Mouse (Mus musculus) forelimb bud, embryonic 11.5 days (tissue): Measurements from ENCODE around the gene Ccp110.
A peak's percentile ranks its signal among the peaks of the same experiment; 100 is the strongest.

Experiments used
- DNase-seq: peaks from one replicate; pipeline ENCODE4 v3.0.0-alpha.2; 2012; ENCODE audit warnings: low read depth, low spot score

The Ccp110 gene

GRCm38 (mm10) chr7:118712228-118713173, at the start of gene Ccp110:
TSS of gene Ccp110 (plus strand) at chr7:118712552.
- DNase-seq, result peak; percentile 96

- no peak for DNase-seq
Observed at GRCm38 (mm10) chr7:118667773-118668172, 44.6 kb upstream of the Ccp110 start.

GRCm38 (mm10) chr7:118670142-118670541, 42.2 kb upstream of the Ccp110 start:
- DNase-seq, result no peak

DNA sequence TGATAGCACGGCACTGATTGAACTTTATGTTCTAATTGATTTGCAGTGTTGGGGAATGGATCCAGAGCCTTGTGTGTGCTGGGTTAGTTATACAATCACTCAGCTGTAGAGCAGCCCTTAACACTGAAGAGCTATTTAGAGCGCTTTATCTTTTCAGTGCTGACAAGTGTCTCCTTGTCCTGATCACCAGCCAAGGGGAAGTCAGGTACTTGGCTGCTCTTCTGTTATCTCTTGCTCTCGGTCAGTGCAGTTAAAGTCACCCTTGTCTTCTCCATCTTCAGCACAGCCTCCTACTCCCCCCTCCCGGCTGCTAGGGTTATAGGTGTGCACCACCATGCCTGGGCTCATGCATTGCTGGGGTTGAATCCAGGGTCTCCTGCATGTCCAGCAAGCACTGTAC, 35.5 kb upstream of the Ccp110 start:
- DNase-seq, result no peak

DNA sequence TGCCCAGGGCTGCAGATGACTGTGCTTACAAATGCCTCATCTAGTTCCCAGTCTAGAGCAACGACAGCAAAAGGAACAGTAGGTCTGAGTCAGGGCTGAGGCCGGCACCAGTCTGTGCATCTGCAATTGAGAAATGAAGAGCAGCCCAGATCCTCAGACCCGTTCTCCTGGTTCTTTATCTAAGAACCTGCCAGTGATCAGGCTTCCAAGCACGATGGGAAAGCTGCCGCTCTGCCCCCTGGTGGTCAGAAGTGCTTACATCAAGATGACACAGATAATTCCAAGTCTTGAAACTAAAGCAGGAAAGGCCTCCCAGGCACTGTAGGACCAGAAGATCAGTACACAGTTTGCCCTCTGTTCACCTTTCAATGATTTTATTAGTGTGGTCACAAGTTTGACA, 24.2 kb upstream of the Ccp110 start:
- DNase-seq, result peak; percentile 73

DNA sequence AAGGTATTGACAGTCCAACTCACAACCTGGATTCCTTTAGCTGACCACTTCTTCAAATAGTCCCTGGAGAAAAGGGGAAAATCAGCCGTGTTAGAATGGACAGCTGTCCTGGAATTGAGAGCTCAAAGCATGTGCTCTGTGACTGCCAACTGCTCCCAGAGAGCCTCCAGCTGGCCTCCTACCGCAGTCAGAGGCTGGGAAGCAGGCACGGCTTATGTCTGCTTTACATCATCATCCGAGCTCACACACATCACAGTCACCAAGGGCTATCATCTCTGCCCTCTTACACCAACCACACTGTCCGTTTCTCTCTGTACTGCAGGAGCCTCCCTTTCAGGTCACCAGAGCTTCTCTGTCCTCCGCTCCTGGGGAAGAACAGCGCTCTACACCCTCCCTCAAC, 23.3 kb upstream of the Ccp110 start:
- DNase-seq, result no peak

DNA sequence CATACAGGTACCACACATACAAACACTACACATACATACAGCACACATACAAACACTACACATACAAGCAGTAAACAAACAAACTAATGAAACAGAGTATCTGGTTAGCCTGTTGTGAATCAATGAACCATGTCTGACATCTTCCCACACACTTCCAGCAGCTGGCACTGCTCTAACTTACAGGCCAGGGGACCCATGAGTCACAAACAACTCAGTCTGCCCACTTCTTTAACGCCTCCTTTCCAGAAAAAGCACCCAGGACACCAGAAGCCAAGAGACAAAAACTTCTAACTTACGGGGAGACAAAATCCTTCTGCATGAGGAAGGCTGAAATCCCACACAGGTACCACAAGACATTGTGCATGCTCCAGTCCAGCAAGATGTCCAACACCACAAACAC, 21.1 kb upstream of the Ccp110 start:
- DNase-seq, result no peak

- DNase-seq, result no peak
Observed at GRCm38 (mm10) chr7:118696146-118696545, 16.2 kb upstream of the Ccp110 start.

DNA sequence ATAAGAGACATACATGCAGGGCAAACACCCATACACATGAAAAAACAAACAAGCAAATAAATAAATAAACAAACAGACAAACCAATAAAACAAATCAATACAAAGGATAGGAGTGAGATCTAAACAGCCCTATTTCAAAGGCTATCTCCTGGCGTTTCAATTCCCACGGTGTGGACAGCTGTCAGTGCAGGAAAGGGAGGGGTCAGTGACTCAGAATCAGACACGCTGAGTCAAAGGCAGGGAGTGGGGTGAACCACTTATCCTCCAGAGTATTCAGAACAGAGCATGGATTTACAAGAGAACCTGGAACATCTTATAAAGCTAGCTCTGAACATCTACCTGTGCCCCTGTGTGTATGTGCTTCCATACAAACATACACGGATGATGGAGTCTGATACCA, 15.2 kb upstream of the Ccp110 start:
- no peak for DNase-seq

- no peak for DNase-seq
Observed at GRCm38 (mm10) chr7:118698882-118699281, 13.5 kb upstream of the Ccp110 start.

GRCm38 (mm10) chr7:118703144-118703561, 9.2 kb upstream of the Ccp110 start:
- DNase-seq, result no peak

DNA sequence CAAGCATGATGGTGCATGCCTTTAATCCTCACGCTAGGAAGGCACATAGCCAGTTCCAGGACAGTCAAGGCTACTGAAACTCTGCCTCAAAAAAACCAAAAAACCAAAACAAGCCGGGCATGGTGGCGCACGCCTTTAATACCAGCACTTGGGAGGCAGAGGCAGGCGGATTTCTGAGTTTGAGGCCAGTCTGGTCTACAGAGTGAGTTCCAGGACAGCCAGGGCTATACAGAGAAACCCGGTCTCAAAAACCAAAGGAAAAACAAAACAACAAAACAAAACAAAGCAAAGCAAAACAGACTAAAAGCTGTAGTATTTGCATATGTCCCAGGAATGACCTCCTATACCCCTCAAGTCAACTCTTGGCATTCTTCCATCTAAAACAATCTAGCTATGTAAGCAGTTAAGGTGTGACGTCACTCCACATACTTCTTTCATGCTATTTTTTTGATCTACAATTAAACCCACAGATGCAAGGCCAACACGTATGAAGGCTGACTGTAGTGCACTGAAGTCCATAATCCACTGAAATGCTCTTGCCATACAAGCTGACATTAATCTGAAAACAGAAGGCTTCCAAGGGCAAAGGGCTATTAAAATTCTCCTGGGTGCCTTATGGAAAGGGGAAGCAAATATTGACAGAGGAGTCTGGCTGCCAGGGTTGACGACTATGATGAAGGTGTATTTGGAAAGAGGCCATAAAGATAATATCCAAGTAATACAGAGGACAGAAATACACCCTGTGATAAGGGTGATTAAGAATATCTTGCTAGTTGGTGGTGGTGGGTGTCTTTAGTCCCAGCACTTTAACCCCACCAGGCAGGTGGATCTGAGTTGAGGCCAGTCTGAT, 8.1 kb upstream of the Ccp110 start:
- DNase-seq, result no peak

- peak; percentile 79 for DNase-seq
Observed at GRCm38 (mm10) chr7:118705101-118705961, 7.0 kb upstream of the Ccp110 start, which contains the start of gene Gde1. TSS of gene Gde1 (minus strand) at chr7:118705778.

- no peak for DNase-seq
Observed at GRCm38 (mm10) chr7:118706051-118706450, 6.3 kb upstream of the Ccp110 start.

GRCm38 (mm10) chr7:118706488-118706887, 5.9 kb upstream of the Ccp110 start:
- no peak for DNase-seq

- DNase-seq, result no peak
Observed at GRCm38 (mm10) chr7:118707216-118707615, 5.1 kb upstream of the Ccp110 start.

GRCm38 (mm10) chr7:118708002-118708401, 4.3 kb upstream of the Ccp110 start:
- DNase-seq, result no peak

GRCm38 (mm10) chr7:118710776-118711175, 1.6 kb upstream of the Ccp110 start:
- no peak for DNase-seq

GRCm38 (mm10) chr7:118714873-118715272, 2.5 kb downstream of the Ccp110 start:
- DNase-seq, result no peak

GRCm38 (mm10) chr7:118718066-118718465, 5.7 kb downstream of the Ccp110 start:
- no peak for DNase-seq

DNA sequence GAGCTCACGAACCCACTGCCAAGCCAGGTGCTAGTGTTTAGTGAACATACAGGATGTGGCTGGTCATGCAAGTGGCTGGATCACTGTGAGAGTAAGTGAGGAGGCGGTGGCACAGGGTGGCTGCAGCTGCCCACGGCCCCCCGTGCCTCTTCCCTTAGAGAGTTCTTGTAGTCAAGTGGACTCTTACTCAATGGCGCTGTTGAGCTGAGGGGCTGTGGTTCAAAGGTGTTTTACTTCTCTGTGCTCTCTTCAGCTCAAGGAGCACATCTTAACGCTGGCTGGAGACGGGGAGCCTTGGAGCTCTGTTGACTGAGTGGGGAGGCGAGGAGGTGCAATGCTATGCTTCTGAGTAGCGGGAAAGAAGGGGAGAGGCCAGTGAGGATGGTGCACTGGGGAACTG, 11.6 kb downstream of the Ccp110 start:
- DNase-seq, result no peak
